Mouse (Mus musculus) midbrain, embryonic 12.5 days (tissue): Measurements from ENCODE around the gene Aip. TPM values are rescaled to one million over a fixed set of nuclear protein-coding genes. Genes with fewer than 3 reads are reported as not detected.
"Not testable (repeated sequence)": the region's sequence is repeated elsewhere in the genome, so short reads cannot be mapped to it uniquely, and the experiment has no call there.

Experiments
- ATAC-seq: fragments of 200-750 bp; cut with Nextera tagmentation; 2 replicates; pipeline ENCODE4 v1.8.0; 2017; ENCODE audit warnings: low read depth, moderate TSS enrichment, moderate library complexity; ENCODE audit not compliant: low FRiP score
- H3K27ac ChIP-seq: fragments of 300-500 bp; sonication (generic); replicated peaks from 2 replicates; pipeline ENCODE4 v1.5.1; 2016; ENCODE audit warnings: mild to moderate bottlenecking
- H3K27me3 ChIP-seq: fragments of 300-500 bp; sonication (generic); 2 replicates; pipeline ENCODE4 v1.6.1; 2016; ENCODE audit warnings: mild to moderate bottlenecking
- H3K36me3 ChIP-seq: fragments of 300-500 bp; sonication (generic); 2 replicates; pipeline ENCODE4 v1.6.1; 2016
- H3K4me1 ChIP-seq: fragments of 300-500 bp; sonication (generic); 2 replicates; pipeline ENCODE4 v1.6.1; 2016
- H3K4me2 ChIP-seq: fragments of 300-500 bp; sonication (generic); replicated peaks from 2 replicates; pipeline ENCODE4 v1.6.1; 2016; ENCODE audit warnings: mild to moderate bottlenecking, moderate library complexity
- H3K4me3 ChIP-seq: fragments of 300-500 bp; sonication (generic); 2 replicates; pipeline ENCODE4 v1.5.1; 2016; ENCODE audit warnings: mild to moderate bottlenecking
- H3K9ac ChIP-seq: fragments of 300-500 bp; sonication (generic); replicated peaks from 2 replicates; pipeline ENCODE4 v1.6.1; 2016; ENCODE audit warnings: mild to moderate bottlenecking, moderate library complexity
- H3K9me3 ChIP-seq: fragments of 300-500 bp; sonication (generic); 2 replicates; pipeline ENCODE4 v1.6.1; 2016; ENCODE audit warnings: mild to moderate bottlenecking
- WGBS: fragments of 180-500 bp; shearing (Covaris S2); methylation state at CpG from one replicate; pipeline ENCODE4 v1.1.7; 2016; 5-methylcytosine and 5-hydroxymethylcytosine counted together
- polyA plus RNA-seq: library from polyadenylated mRNA; unstranded; fragments of >200 nt; fragmentation: Nextera tagmentation; extraction: Ambion mirVana; gene quantifications from 2 replicates; pipeline ENCODE4 v1.2.1, GENCODE M21; 2016

Gene Aip
- polyA plus RNA-seq, 1 experiment from 2014 or later = 63.6 TPM

DNA sequence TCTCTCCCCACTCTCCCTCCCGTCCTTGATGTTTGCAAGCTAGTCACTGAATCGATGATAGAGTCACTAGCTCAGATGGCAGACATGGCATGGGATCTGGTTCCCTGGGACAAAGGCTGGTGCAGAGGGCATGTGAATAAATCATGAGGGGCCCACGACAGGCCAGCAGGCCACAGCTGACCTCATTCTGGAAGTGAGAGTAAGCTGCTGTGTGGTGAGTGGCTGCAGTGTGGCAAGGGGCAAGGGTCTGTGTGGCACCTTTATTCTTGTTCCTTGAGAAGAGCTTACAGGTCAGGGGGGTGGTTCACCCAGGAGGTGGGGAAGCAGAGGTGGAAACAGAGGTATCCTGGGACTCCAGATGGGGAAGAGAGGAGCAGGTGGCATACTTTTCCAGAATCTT lies 44.3 kb downstream of the Aip start, which contains the start of gene Cabp2:
Gene Cabp2 (plus strand): TSS at position 185 of the 400 bp plus-strand sequence.
- WGBS = 61% methylated on average over 3 of the region's 3 CpGs
- Histone ChIP-seq H3K4me1 (no peaks in the 10 kb centered on the region), H3K9me3 (no peaks in the 10 kb centered on the region), H3K27ac (no peak within 1 kb of the TSS), H3K9ac (no peak within 1 kb of the TSS), H3K27me3 (peaks cover 16% of the 10 kb centered on the region; the same call in 1 of the 2 replicates), H3K36me3 (no peaks in the 10 kb centered on the region), H3K4me2 (no peak within 1 kb of the TSS), H3K4me3 (no peak within 1 kb of the TSS)
- ATAC-seq = no peak

DNA sequence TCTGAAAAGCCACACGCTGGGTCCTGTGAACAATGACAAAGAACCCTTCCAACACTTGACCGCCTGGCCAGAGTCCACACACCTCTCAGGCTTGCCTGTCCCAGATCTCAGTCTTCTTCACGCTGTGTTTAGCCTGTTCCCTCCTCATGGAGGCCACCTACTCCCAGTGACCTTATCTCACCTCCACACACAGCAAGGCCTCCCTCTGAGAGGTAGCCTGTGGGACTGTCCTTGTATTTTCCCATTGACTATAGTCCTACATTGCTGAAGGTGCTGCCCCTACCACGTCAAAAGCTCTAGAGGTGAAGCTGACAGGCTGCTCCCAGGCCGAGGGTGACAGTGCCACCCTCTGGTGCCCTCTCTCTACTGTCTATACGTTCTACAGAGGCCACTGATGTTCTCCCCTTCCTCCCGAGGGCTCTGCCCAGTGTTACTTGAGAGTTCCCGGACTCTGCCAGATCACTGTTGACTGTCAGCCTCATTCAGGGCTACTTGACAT lies 45.1 kb downstream of the Aip start:
- Histone ChIP-seq H3K4me1 (no peaks in the 10 kb centered on the region), H3K4me2 (no peak overlapping the region), H3K36me3 (no peaks in the 10 kb centered on the region), H3K9me3 (no peaks in the 10 kb centered on the region), H3K4me3 (no peak overlapping the region), H3K9ac (no peak overlapping the region), H3K27me3 (peaks cover 16% of the 10 kb centered on the region; the same call in 1 of the 2 replicates), H3K27ac (no peak overlapping the region)
- WGBS = 71% methylated on average over 8 of the region's 8 CpGs
- no peak for ATAC-seq

DNA sequence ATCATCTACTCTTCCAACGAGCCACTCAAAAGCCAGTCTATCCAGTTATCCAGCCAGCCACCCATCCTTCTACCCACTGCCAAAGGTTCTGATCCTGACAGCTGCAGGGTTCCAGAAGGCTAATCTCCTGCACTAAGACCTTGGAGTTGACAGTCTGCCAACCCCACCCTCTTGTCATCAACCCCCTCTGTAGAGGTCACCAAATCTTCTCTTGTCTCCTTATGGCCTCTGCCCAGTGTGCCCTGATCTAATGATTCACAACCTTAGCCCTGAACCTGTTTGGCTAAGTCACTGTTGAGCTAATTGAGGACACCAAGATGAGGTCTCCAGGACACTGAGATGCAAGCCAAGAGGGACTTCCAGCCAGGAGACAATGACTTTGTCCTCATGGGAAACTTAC lies 46.1 kb downstream of the Aip start:
- H3K4me3 ChIP-seq = no peak overlapping the region
- H3K4me1 ChIP-seq = no peaks in the 10 kb centered on the region
- H3K36me3 ChIP-seq = no peaks in the 10 kb centered on the region
- H3K27ac ChIP-seq = no peak overlapping the region
- H3K27me3 ChIP-seq = peaks cover 16% of the 10 kb centered on the region; the same call in 1 of the 2 replicates
- no peak for ATAC-seq
- no peak overlapping the region for H3K4me2 ChIP-seq
- no peaks in the 10 kb centered on the region for H3K9me3 ChIP-seq
- no peak overlapping the region for H3K9ac ChIP-seq
- WGBS = 77% methylated on average over 1 of the region's 1 CpGs

DNA sequence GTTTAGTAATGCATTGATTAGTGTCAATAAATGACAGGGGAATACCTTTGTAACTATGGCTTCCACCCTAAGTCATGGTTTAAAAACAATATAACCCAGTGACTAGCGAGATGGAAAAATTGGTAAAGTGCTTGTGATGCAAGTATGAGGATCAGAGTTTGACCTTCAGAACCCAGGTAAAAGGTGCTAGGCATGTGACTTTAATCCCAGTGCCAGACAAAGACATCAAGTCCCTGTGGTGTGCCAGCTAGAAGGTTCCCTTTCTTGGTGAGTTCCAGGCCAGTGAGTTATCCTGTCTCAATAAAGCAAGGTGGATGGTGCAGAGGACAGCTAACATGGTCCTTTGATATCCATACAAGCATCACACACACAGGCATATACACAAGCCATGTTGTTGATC lies 50.1 kb downstream of the Aip start:
- Histone ChIP-seq H3K9ac (no peak overlapping the region), H3K36me3 (no peaks in the 10 kb centered on the region), H3K4me1 (no peaks in the 10 kb centered on the region), H3K4me3 (no peak overlapping the region), H3K27me3 (0 out of 2 replicates have a peak, but pooled peaks cover 2% of the 10 kb centered on the region), H3K27ac (no peak overlapping the region), H3K4me2 (no peak overlapping the region), H3K9me3 (no peaks in the 10 kb centered on the region)
- ATAC-seq = no peak
- WGBS = 69% methylated on average over 1 of the region's 1 CpGs

DNA sequence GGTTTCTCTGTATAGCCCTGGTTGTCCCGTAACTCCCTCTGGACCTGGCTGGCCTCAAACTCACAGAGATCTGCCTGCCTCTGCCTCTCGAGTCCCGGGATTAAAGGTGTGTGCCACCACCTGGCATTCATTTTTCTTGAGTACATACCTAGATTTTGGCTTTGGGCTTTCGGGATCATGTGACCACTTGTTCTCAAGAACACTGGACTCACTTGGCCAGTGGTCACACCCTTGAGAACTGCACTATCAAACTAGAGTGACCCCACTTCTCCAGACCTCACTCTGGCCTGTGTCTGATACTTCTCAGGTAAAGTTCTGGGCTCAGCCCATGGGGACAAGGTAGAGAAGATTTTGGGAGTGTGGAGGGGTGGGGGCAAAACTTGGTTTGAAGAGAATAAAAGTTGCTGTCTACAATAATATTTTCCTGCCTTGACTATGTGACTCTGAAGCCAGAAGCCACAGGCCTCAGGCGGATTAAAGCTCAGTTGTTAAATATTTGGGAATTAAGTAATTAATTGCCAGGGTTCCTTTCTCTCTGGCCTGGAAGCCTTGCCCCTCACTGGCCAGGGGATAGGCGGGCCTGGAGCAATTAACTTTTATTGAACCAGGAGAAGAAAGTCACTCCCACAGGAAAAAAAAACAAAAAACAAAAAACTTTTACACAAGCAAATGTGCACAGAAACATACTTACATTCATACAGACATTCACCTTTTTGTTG lies 52.8 kb downstream of the Aip start:
- Histone ChIP-seq H3K36me3 (no peaks in the 10 kb centered on the region), H3K9me3 (no peaks in the 10 kb centered on the region), H3K9ac (no peak overlapping the region), H3K4me1 (no peaks in the 10 kb centered on the region), H3K4me3 (no peak overlapping the region), H3K4me2 (no peak overlapping the region), H3K27me3 (no peaks in the 10 kb centered on the region), H3K27ac (no peak overlapping the region)
- 86% methylated on average over 6 of the region's 6 CpGs for WGBS
- ATAC-seq = no peak

DNA sequence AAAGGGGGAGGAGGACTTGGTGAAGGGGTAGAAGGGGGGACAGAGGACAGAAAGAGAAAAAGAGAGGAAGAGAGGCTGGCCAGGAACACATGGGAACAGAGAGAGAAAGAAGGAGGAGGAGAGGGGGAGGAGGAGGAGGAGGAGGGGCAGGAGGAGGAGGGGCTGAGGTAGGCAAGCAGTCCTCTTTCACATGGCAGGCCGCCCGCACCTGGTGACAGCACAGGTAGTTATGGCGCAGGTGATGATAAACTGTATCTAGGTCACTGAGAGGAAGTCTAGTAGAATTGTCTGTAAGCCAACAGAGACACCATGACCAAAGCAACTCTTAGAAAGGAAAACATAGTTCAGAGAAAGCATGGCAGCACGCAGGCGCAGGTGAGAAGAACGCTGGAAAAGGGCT lies 54.3 kb downstream of the Aip start:
- H3K27me3 ChIP-seq = no peaks in the 10 kb centered on the region
- no peak overlapping the region for H3K27ac ChIP-seq
- H3K4me2 ChIP-seq = no peak overlapping the region
- no peak overlapping the region for H3K9ac ChIP-seq
- 92% methylated on average over 6 of the region's 6 CpGs for WGBS
- H3K4me3 ChIP-seq = no peak overlapping the region
- no peaks in the 10 kb centered on the region for H3K4me1 ChIP-seq
- no peaks in the 10 kb centered on the region for H3K9me3 ChIP-seq
- no peaks in the 10 kb centered on the region for H3K36me3 ChIP-seq
- ATAC-seq = no peak

DNA sequence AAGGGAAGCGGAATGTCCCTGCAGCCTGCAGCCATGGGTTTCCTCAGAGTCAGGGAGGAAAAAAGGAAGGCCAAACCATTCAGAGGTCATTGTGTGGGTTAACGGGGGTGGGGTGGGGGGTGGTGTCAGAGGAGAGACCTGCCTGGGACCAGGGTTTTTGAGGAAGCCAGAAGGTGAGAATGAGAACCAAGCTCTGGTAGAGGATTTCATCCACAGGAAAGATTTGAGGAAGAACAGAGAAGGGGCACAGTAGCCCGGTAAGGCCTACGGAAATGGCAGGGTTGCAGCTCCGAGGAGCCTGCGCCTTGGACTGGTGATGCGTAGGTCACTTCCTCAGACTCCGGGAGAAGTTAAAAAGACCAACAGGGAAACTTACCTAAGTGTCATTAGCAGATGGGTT lies 54.9 kb downstream of the Aip start:
- H3K4me2 ChIP-seq = no peak overlapping the region
- no peaks in the 10 kb centered on the region for H3K36me3 ChIP-seq
- WGBS = 87% methylated on average over 8 of the region's 8 CpGs
- H3K27ac ChIP-seq = no peak overlapping the region
- no peaks in the 10 kb centered on the region for H3K9me3 ChIP-seq
- no peak overlapping the region for H3K4me3 ChIP-seq
- ATAC-seq = no peak
- H3K4me1 ChIP-seq = no peaks in the 10 kb centered on the region
- H3K27me3 ChIP-seq = no peaks in the 10 kb centered on the region
- H3K9ac ChIP-seq = no peak overlapping the region

DNA sequence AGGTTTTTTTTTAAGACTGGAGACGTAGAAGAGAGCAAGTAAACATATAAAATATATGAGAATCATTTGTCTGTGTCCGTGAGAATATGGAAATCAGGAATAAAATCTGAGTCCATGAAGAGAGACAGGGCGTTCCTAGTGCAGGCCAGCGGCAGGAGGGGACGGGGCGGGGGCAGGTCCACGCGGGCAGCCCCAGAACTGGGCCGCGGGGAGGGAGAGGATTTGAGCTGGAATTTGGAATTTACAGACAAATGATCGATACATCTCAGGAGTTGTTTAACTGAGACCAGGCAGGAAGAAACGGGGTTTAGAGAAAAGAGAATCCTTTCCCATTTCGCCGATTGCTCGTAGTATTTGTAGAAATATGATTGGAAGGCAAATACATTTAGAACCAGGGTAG lies 55.3 kb downstream of the Aip start:
- Histone ChIP-seq H3K4me3 (no peak overlapping the region), H3K27ac (no peak overlapping the region), H3K4me1 (no peaks in the 10 kb centered on the region), H3K9ac (no peak overlapping the region), H3K9me3 (no peaks in the 10 kb centered on the region), H3K36me3 (no peaks in the 10 kb centered on the region), H3K27me3 (no peaks in the 10 kb centered on the region), H3K4me2 (no peak overlapping the region)
- 78% methylated on average over 15 of the region's 15 CpGs for WGBS
- no peak for ATAC-seq

DNA sequence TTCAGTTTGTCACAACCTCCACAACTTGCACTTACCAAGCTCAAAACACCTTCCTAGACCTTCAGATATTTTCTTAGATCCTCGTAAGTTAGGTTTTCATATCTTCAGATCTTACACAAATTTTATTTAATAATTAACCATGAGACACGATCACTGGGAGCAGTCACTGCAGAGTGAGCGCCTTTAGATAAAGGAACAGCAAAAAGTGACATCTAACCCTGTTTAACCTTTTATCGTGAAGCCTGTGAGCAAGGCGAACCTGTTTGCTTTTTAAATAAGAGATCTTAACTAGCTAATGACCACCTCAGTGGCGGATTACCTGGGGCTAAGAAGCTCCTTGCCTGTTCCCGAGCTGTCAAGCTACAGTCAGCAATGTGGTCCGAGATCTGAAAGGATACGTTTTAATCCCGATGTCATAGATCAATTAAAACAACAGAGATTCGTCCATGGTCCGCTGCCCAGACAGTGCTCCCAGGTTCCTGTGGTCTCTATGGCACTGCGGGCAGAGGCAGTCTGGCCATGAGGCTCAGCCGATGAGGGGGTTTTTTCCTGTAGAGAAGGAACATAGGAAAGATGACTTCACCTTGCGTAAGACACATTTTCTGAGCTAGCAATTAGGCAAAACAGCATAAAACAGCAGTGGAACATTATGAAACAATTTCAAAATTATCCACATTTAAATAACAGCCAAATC lies 56.8 kb downstream of the Aip start:
- Histone ChIP-seq H3K4me3 (no peak overlapping the region), H3K27me3 (no peaks in the 10 kb centered on the region), H3K4me2 (no peak overlapping the region), H3K27ac (no peak overlapping the region), H3K9me3 (no peaks in the 10 kb centered on the region), H3K4me1 (no peaks in the 10 kb centered on the region), H3K36me3 (no peaks in the 10 kb centered on the region), H3K9ac (no peak overlapping the region)
- WGBS = 59% methylated on average over 15 of the region's 15 CpGs
- ATAC-seq = no peak

DNA sequence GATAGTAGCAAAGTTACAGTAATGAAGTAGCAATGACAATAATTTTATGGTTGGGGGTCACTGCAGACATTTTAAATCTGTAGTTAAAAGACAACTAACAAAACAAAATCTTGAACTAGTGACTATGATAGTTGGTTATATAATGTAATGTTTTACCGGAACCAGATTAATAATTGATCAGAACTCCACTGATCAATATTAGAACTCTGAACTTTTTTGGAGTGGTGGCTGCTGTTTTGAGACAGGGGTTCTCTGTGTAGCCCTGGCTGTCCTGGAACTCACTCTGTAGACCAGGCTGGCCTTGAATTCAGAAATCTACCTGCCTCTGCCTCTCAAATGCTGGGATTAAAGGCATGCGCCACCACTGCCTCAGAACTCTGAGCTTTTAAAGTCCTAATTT lies 57.4 kb downstream of the Aip start:
- H3K4me2 ChIP-seq, ATAC-seq, H3K9ac ChIP-seq, H3K9me3 ChIP-seq, H3K4me3 ChIP-seq, H3K36me3 ChIP-seq, H3K27me3 ChIP-seq, H3K27ac ChIP-seq, H3K4me1 ChIP-seq: not testable (repeated sequence)
- WGBS = 96% methylated on average over 2 of the region's 2 CpGs

DNA sequence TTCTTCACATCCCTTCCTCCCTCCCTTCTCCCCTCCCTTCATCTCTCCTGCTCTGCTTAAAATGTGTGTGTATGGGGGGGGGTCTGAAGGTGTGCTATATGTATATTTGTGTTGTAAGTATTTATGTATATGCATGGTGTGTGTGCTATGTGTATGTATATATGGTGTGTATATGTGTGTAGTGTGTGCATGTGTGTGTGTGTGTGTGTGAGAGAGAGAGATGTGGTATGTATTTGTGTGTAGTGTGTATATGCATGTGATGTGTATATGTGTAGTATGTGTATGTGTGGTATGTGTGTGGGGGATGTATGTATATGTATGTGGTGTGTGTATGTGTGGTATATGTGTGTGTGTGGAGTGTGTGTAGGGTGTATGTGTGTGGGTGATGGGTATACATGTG lies 58.8 kb downstream of the Aip start:
- no peak overlapping the region for H3K4me3 ChIP-seq
- H3K27me3 ChIP-seq = no peaks in the 10 kb centered on the region
- no peak overlapping the region for H3K27ac ChIP-seq
- H3K4me2 ChIP-seq = no peak overlapping the region
- no peaks in the 10 kb centered on the region for H3K9me3 ChIP-seq
- H3K9ac ChIP-seq = no peak overlapping the region
- ATAC-seq = no peak
- H3K36me3 ChIP-seq = no peaks in the 10 kb centered on the region
- no peaks in the 10 kb centered on the region for H3K4me1 ChIP-seq

DNA sequence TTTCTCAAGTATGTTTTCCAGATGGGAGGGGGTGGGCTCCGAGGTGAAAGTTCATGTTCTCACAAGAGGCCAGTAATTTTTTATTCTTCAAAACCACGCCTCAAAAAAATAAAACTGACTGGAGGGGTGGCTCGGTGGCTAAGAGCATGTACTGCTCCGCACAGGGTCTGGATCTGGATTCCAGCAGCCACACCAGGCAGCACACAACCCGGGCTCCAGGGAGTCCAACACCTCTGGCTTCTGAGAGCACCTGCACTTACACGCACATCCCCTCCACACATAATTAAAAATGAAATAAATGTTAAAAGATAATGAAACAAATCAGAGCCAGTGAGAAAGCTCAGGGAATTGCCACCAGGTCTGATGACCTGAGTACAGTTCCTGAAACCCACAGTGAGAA lies 59.4 kb downstream of the Aip start:
- Histone ChIP-seq H3K9me3 (no peaks in the 10 kb centered on the region), H3K27ac (no peak overlapping the region)
- no peak for ATAC-seq

More for the DNA sequence above, 59.4 kb downstream of the Aip start:
- H3K9ac ChIP-seq = no peak overlapping the region
- H3K27me3 ChIP-seq = no peaks in the 10 kb centered on the region
- H3K4me1 ChIP-seq = no peaks in the 10 kb centered on the region
- H3K4me2 ChIP-seq = no peak overlapping the region
- WGBS = 88% methylated on average over 6 of the region's 6 CpGs
- no peak overlapping the region for H3K4me3 ChIP-seq
- H3K36me3 ChIP-seq = no peaks in the 10 kb centered on the region
